Comparison of ENCODE assay signal across 17 mouse cellular contexts in genomic region chr1:66939668-66940400, GRCm38 (mm10). TPM values are rescaled to one million over a fixed set of nuclear protein-coding genes. Genes with fewer than 3 reads are reported as not detected.
DNase-seq lines count a peak whose midpoint lies in the region; ATAC-seq and TF ChIP-seq lines count a peak whose summit lies in the region.
"Had no signal": no experiment of that assay in that cellular context is flagged by ENCODE, and none has a peak within 500 bp of the region (broad histone marks: within the 10 kb centered on the region; RNA-seq: fewer than 3 reads in every experiment).

No protein-coding gene starts in this region.

- no peak overlapping the region for H3K9ac ChIP-seq in heart, adult 2 months (ENCODE audit: low read depth, low read length)
- H3K9ac ChIP-seq in heart, embryonic 16.5 days (ENCODE audit: low read length): no peak overlapping the region
- H3K9ac ChIP-seq: embryonic facial prominence, embryonic 13.5 days; liver, embryonic 15.5 days; midbrain, embryonic 12.5 days had no signal

- no peaks in the 10 kb centered on the region for H3K36me3 ChIP-seq in heart, adult 2 months (ENCODE audit: control insufficient read depth, insufficient read depth, low read length)
- H3K36me3 ChIP-seq in heart, embryonic 16.5 days (ENCODE audit: control insufficient read depth, insufficient read depth): no peaks in the 10 kb centered on the region
- no peaks in the 10 kb centered on the region for H3K36me3 ChIP-seq in myocyte (ENCODE audit: control insufficient read depth, insufficient read depth)
- H3K36me3 ChIP-seq: embryonic facial prominence, embryonic 13.5 days; liver, embryonic 15.5 days; midbrain, embryonic 12.5 days had no signal

- H3K4me3 ChIP-seq in heart, adult 2 months: no peak overlapping the region
- no peak overlapping the region for H3K4me3 ChIP-seq in heart, embryonic 16.5 days (ENCODE audit: low read length)
- no peak overlapping the region for H3K4me3 ChIP-seq in myocyte
- H3K4me3 ChIP-seq: embryonic facial prominence, embryonic 13.5 days; liver, embryonic 15.5 days; midbrain, embryonic 12.5 days had no signal

- peak overlapping the region; percentile 18; the same call in 1 of the 2 replicates for H3K4me2 ChIP-seq in heart, embryonic 16.5 days (ENCODE audit: low read depth, low read length)
- peak overlapping the region; percentile 43 for H3K4me2 ChIP-seq in myocyte (ENCODE audit: low read depth)
- H3K4me2 ChIP-seq: embryonic facial prominence, embryonic 13.5 days; liver, embryonic 15.5 days; midbrain, embryonic 12.5 days had no signal

- TF ChIP-seq CTCF in heart, adult 2 months (IDR thresholded peaks at IDR 0.05): no peak

- intact Hi-C loops in heart, adult 2 months (cut with DNase I): loop anchor here (2.0 to 5.0 kb wide), 2 partner anchors 43 to 52 kb away; no protein-coding TSS in a partner anchor

- no peak for DNase-seq in heart, adult 2 months
- DNase-seq in heart, adult 9 months (ENCODE audit: low spot score in 2 of 2): no peak
- peak; percentile 32 to 45 for DNase-seq in gastrocnemius, adult 8-10 months (ENCODE audit: low spot score in 2 of 2)
- DNase-seq in embryo, embryonic 9.5 days (ENCODE audit: extremely low spot score): no peak
- DNase-seq in cerebellum, postnatal 10 days: no peak
- DNase-seq in frontal cortex, postnatal 36 days (ENCODE audit: low spot score in 2 of 2): no peak
- DNase-seq: cerebellum, postnatal 36 days; layer of hippocampus, adult 9-11 months had no signal

- peak; percentile 71 for ATAC-seq in heart, embryonic 16.5 days (replicated peaks; ENCODE audit: extremely low read depth, insufficient read depth, low FRiP score)
- ATAC-seq: hindbrain, postnatal 0 days had no signal

- TF ChIP-seq POLR2A in heart, adult 2 months (IDR thresholded peaks at IDR 0.05; ENCODE audit: insufficient read depth, low read depth, low read length): no peak
- TF ChIP-seq POLR2A in myocyte (IDR thresholded peaks at IDR 0.05; ENCODE audit: insufficient read length, low read depth): no peak

- H3K79me2 ChIP-seq in heart, adult 2 months (replicated peaks; ENCODE audit: control insufficient read depth, insufficient read depth, low read length): no peaks in the 10 kb centered on the region
- peaks cover 5% of the 10 kb centered on the region for H3K79me2 ChIP-seq in myocyte (ENCODE audit: control insufficient read depth, insufficient read depth)

- peak overlapping the region; percentile 48 for H3K27ac ChIP-seq in heart, adult 2 months
- H3K27ac ChIP-seq in heart, embryonic 16.5 days (ENCODE audit: low read length): peak overlapping the region; percentile 80
- H3K27ac ChIP-seq: embryonic facial prominence, embryonic 13.5 days; hindbrain, postnatal 0 days; kidney, postnatal 0 days; liver, embryonic 15.5 days; midbrain, embryonic 12.5 days had no signal

- TF ChIP-seq EP300 in heart, adult 2 months (IDR thresholded peaks at IDR 0.05; ENCODE audit: insufficient read depth, low read depth, low read length): no peak

- WGBS in heart, adult 2 months: 51% methylated on average over 12 of the region's 12 CpGs
- WGBS in heart, embryonic 16.5 days: 42% methylated on average over 12 of the region's 12 CpGs

- H3K27me3 ChIP-seq in heart, adult 2 months (ENCODE audit: control insufficient read depth, insufficient read depth, low read length): no peaks in the 10 kb centered on the region
- H3K27me3 ChIP-seq in heart, embryonic 16.5 days (ENCODE audit: control insufficient read depth, insufficient read depth, low read length): no peaks in the 10 kb centered on the region
- H3K27me3 ChIP-seq in myocyte (ENCODE audit: control insufficient read depth, insufficient read depth, insufficient read length): no peaks in the 10 kb centered on the region
- H3K27me3 ChIP-seq: embryonic facial prominence, embryonic 13.5 days; liver, embryonic 15.5 days; midbrain, embryonic 12.5 days had no signal

- H3K9me3 ChIP-seq in heart, embryonic 16.5 days (replicated peaks; ENCODE audit: control insufficient read depth, low read length): no peaks in the 10 kb centered on the region
- H3K9me3 ChIP-seq: embryonic facial prominence, embryonic 13.5 days; liver, embryonic 15.5 days; midbrain, embryonic 12.5 days had no signal

- peaks cover 2% of the 10 kb centered on the region for H3K4me1 ChIP-seq in heart, adult 2 months (ENCODE audit: control insufficient read depth, insufficient read depth, low read length)
- peaks cover 24% of the 10 kb centered on the region for H3K4me1 ChIP-seq in heart, embryonic 16.5 days (ENCODE audit: control insufficient read depth, insufficient read depth, low read length)
- H3K4me1 ChIP-seq: embryonic facial prominence, embryonic 13.5 days; liver, embryonic 15.5 days; midbrain, embryonic 12.5 days had no signal

- no peak overlapping the region for H3ac ChIP-seq in myocyte (ENCODE audit: control insufficient read depth, insufficient read length)

TF ChIP-seq in myocyte, 11 proteins besides CTCF, POLR2A, EP300 and RAD21:
- TF ChIP-seq SRF (IDR thresholded peaks at IDR 0.05; ENCODE audit: control insufficient read depth, insufficient read length, low read depth) (no peak), TCF12 (IDR thresholded peaks at IDR 0.05; ENCODE audit: insufficient read depth, poor library complexity, severe bottlenecking) (peak; percentile 53), POLR2AphosphoS2 (IDR thresholded peaks at IDR 0.05; ENCODE audit: insufficient read length, low read depth) (no peak), MYOG (IDR thresholded peaks at IDR 0.05; ENCODE audit: control insufficient read depth in 1 of 3, insufficient read depth in 1 of 3, insufficient read length in 2 of 3, low read depth in 2 of 3) (peak in 2 of 3 experiments; percentile 4 to 21), USF1 (IDR thresholded peaks at IDR 0.05; ENCODE audit: low read depth) (peak; percentile 17), MAX (IDR thresholded peaks at IDR 0.05; ENCODE audit: low read depth) (no peak), CEBPB (IDR thresholded peaks at IDR 0.05; ENCODE audit: insufficient read depth, poor library complexity, severe bottlenecking) (no peak), REST (IDR thresholded peaks at IDR 0.05; ENCODE audit: insufficient read depth, insufficient read length) (no peak), TCF3 (IDR thresholded peaks at IDR 0.05; ENCODE audit: insufficient read length, low read depth) (no peak), MYOD1 (IDR thresholded peaks at IDR 0.05; ENCODE audit: control insufficient read depth in 1 of 3, insufficient read length in 2 of 3, low read depth in 2 of 3) (peak in 1 of 3 experiments; percentile 42), E2F4 (IDR thresholded peaks at IDR 0.05; ENCODE audit: insufficient read depth) (no peak)

RNA-seq across cellular contexts. Expression of gene Myl1, which starts 5.4 kb away (rescaled TPM):
- 10 to 100 TPM; 22.5 to 30.4 TPM for total RNA-seq in heart, adult 2 months (2021)
- 62.8 and 111 TPM in 2 replicates for polyA plus RNA-seq in heart, adult 2 months (2012; rRNA removed)
- over 10,000 TPM; 15,323 to 21,985 (median 20,714) TPM for total RNA-seq in gastrocnemius, adult 8-10 months (2022)
- polyA plus RNA-seq in heart, embryonic 16.5 days (2015; fragmentation: Nextera tagmentation; extraction: Ambion mirVana): 333 and 565 TPM in 2 replicates
- polyA plus RNA-seq in myocyte (2012; fragmentation: generic; extraction: Trizol): 2,129 TPM
- total RNA-seq: MEL had no signal
- polyA plus RNA-seq: small intestine, adult 2 months had no signal

Comparison
In these comparisons a context has a peak if more than half of its experiments do, and no peak if none do; other contexts are left out.
1. DNase-seq: peak in gastrocnemius, adult 8-10 months (2 of 2); none in heart, adult 2 months (0 of 2), heart, adult 9 months (0 of 2), embryo, embryonic 9.5 days (single experiment), cerebellum, postnatal 10 days (0 of 2) and frontal cortex, postnatal 36 days (0 of 2).